Mouse (Mus musculus): Measurements from ENCODE around the gene Ccs.

DNA sequence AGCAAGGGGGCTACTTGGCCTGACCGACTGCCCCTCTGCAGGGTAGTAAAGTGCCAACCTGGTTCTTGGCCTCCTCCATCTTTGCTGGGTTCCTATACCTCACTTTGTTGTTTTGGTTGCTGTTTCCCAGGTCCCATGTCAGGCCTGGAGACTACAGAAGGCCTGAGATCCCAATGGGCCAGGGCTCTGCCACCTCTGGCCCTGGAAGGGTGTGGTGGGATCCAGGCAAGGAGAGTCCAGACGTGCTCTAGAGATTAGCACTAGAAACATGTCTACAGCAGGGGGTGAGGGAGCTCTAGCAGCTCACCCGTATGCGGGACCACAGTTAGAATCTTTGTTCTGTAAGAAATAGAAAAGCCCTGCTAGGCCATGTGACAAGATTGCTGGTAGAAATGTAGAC is 44.8 kb upstream of the Ccs start:
- no peak for TF ChIP-seq CTCF (IDR thresholded peaks at IDR 0.05; ENCODE audit: insufficient read depth, low read length)
- no peak for TF ChIP-seq POLR2A (IDR thresholded peaks at IDR 0.05; ENCODE audit: borderline replicate concordance, extremely low read depth, low read depth, low read length)

Measured in lung, adult 2 months (tissue).